Mouse (Mus musculus) cortical plate, adult 2 months (tissue): ENCODE measurements around the gene Sema4f. TPM values are rescaled to one million over a fixed set of nuclear protein-coding genes. Genes with fewer than 3 reads are reported as not detected.
A peak's percentile ranks its signal among the peaks of the same experiment; 100 is the strongest.

Experiments
- H3K27ac ChIP-seq: fragments of 200-500 bp; 2 replicates; pipeline ENCODE4 v1.5.1; 2012; ENCODE audit warnings: low read length, control low read depth, inconsistent platforms; ENCODE audit not compliant: insufficient read depth
- H3K4me1 ChIP-seq: fragments of 200-500 bp; 2 replicates; pipeline ENCODE4 v1.6.1; 2011; ENCODE audit warnings: low read length; ENCODE audit not compliant: control insufficient read depth, insufficient read depth
- H3K4me3 ChIP-seq: fragments of 200-500 bp; 2 replicates; pipeline ENCODE4 v1.5.1; 2011; ENCODE audit warnings: mild to moderate bottlenecking, low read length, control low read depth; ENCODE audit not compliant: insufficient read depth
- CTCF ChIP-seq: fragments of 200-500 bp; IDR thresholded peaks from 2 replicates; pipeline ENCODE4 v1.5.1; 2011; ENCODE audit warnings: mild to moderate bottlenecking, control low read depth, low read length; ENCODE audit not compliant: insufficient read depth; ENCODE audit errors: extremely low read depth
- POLR2A ChIP-seq: fragments of 200-500 bp; IDR thresholded peaks from 2 replicates; pipeline ENCODE4 v1.6.1; 2011; ENCODE audit warnings: mild to moderate bottlenecking, low read length, control low read depth; ENCODE audit not compliant: insufficient read depth; ENCODE audit errors: extremely low read depth
- polyA plus RNA-seq: library from polyadenylated mRNA; depleted of rRNA; stranded (reverse); fragments of >200 nt; gene quantifications from 2 replicates; pipeline ENCODE4 v1.2.3, GENCODE M21; 2012; rRNA removed

The Sema4f gene
- polyA plus RNA-seq = 33.5 and 33.7 TPM in 2 replicates

DNA sequence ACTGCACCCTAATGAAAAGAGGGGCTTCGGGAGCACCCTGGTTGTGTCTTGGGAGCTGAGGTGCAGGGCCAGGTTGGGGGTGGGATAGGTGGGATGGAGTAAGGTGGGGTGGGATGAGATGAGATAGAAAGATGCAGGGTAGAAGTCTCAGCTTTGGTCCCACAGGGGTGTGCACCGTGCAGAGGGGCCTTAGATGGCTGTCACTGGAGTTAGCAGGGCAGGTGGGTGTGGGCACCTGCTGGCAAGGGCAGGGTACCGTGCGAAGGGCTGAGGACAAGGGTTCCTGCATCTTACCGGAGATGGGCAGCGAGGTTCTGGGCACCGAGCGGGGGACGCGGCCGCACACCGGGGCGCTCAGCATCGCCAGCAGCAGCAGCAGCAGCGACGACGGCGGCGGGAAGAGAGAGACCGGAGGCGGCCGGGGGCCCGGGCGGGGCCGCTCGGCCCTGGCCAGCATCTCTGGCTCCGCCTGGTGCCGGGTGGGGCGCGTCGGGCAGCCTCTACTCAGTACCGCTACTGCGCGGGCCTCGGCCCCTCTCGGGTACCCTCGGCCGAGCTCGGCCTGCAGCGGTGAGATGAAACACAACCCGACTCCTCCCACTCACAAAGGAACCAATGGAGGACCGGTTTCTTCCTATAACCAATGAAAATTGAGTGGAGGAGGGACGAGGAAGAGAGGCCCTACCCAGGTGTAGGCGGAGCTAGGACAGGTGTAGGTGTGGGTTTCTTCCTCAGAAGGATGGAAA, at the start of gene Sema4f:
Sema4f (minus strand) TSS at position 603 of the 746 bp plus-strand sequence.
- TF ChIP-seq POLR2A (peak; percentile 93; the same call in 1 of the 2 replicates), CTCF (no peak)
- H3K27ac ChIP-seq = 0 out of 2 replicates have a peak within 1 kb of the TSS, but pooled peaks have one; percentile 27
- H3K4me1 ChIP-seq = peaks cover 4% of the 10 kb centered on the region
- peak within 1 kb of the TSS; percentile 85 for H3K4me3 ChIP-seq

DNA sequence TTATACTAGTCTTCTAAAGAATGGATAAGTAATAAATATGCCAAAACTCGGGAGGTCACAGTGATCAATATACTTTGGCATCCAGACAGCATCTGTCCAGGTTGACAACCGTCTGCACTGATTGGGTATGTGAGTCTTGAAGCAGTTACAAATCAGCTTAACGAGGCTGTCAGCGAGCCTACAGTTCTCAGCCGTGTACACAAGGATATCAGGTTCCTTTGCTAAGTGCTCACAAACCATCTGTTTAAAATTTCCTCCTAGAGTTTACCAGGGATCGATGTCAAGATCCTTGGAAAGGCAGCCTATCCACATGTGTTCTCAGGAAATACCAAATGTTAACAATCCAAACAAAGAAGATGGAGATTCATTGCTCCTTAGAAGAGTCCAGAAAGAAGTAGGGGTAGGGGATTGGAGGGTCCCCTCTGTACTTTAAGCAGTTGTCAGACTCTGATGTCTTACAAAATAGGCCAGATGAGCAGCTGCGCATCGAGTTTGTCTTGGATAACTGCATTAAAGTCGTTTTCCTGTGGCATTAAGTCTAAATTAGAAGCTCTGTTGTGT, 47.9 kb upstream of the Sema4f start:
- no peak overlapping the region for H3K4me3 ChIP-seq
- no peak overlapping the region for H3K27ac ChIP-seq
- TF ChIP-seq POLR2A (no peak), CTCF (no peak)
- no peaks in the 10 kb centered on the region for H3K4me1 ChIP-seq

DNA sequence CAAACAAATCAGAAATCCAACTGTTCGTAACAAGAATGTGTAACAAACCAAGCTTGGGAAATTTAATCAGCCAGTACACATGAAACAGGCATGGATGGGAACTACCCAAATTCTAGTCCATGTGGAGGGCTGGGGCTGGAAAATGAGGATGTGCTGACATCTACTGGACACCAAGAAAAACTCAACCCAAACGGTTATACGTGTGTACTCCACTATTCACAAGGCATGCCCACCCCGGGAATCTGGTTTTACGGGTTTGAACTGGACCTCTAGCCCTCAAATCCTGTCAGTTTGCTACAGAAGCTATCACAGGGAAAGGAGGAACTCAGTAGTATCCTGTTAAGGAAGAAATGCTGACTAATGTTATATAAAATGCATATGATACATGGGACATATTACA, 31.5 kb upstream of the Sema4f start:
- no peaks in the 10 kb centered on the region for H3K4me1 ChIP-seq
- no peak overlapping the region for H3K4me3 ChIP-seq
- TF ChIP-seq CTCF (peak; percentile 88), POLR2A (no peak)
- no peak overlapping the region for H3K27ac ChIP-seq

DNA sequence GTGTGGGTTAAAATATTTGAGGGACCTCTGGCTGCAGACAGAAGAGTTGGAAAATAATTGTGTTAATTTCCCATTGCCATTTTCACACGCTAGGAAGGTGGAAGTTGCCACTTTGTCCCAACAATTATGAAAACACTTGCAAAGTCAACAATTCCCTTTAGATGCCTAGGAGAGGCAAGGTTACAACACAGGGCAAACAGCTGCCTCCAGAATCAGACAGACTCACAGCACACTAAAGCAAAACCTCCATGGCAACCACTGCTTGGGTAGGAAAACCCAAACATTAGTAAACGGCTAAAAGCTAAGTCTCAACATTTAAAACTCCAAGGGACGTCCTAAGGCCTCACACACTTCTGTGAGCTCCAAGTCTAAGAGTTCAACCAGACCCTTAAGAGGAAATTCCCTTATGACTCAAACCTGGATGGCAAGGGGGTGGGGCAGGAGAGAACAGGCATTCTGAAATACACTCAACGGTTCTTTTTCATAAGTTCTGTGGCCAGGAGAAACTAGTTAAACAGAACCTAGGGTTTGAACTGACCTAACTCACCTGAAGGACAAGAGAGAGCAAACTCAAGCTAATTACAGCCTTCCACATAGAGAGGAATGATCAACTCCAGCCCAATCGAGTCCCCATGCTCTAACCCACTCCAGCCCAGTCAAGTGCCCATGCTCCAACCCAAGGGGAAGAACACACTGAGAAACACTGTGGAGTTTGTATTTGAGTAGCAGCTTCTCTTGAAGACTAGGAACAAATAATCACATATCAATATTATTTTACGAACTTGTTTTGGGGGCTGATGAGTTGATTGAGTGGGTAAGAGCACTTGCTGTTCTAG, 29.9 kb upstream of the Sema4f start:
- TF ChIP-seq CTCF (no peak), POLR2A (no peak)
- H3K4me1 ChIP-seq = no peaks in the 10 kb centered on the region
- H3K4me3 ChIP-seq = no peak overlapping the region
- H3K27ac ChIP-seq = no peak overlapping the region

DNA sequence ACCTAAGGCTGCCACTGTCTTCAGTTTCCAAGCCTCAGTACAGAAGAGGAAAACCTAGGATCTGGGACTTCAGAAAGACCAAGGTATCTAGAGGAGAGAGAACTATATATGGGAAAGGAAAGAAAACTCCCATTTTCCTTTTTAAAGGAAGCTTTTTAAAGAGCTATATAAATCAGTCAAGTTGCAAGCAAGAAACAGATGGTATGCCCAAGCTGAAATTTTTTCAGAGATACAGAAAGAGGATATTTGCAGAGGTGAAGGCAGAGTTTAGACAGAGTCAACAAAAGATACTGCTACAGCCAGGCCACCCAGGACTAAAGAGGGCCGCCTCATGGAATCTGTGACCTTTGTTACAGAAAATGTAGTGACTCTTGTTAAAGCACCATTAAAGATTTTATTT, 22.1 kb upstream of the Sema4f start:
- H3K27ac ChIP-seq = no peak overlapping the region
- no peaks in the 10 kb centered on the region; the same call in 1 of the 2 replicates for H3K4me1 ChIP-seq
- TF ChIP-seq CTCF (no peak), POLR2A (no peak)
- H3K4me3 ChIP-seq = no peak overlapping the region

DNA sequence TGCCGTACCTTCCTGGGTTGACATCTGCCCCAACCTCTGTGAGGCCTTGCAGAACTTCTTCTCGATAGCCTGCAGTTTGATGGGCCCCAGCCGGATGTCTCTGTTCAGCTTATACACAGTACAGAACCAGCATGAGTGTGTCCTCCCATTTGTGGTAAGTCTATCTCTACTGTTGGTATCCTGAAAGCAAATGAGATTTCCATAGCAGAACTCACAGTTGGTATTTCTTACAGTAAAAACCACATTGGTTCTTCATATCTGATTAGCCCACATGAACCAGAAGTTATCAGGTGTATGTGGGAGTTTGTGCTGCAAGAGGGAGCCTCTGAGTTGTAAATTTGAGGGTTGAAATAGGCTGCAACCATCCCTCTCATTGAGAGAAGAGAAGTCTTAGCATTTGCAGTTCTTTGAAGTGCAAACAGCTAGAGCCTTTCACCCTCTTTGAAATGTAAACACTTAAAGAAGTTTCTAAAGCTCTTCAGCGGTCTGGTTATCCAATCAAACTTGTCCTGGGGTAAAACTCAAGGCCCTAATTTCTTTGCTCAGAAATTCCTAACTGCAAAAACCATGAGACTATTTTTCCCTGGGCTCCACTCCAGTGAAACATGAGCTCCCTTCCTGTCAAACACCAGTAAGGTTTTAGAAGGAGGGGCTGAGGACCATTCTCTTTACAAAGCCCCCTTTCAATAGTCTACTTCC, 17.1 kb upstream of the Sema4f start:
- Histone ChIP-seq H3K27ac (no peak overlapping the region), H3K4me3 (no peak overlapping the region), H3K4me1 (no peaks in the 10 kb centered on the region)
- TF ChIP-seq POLR2A = no peak
- TF ChIP-seq CTCF = no peak

DNA sequence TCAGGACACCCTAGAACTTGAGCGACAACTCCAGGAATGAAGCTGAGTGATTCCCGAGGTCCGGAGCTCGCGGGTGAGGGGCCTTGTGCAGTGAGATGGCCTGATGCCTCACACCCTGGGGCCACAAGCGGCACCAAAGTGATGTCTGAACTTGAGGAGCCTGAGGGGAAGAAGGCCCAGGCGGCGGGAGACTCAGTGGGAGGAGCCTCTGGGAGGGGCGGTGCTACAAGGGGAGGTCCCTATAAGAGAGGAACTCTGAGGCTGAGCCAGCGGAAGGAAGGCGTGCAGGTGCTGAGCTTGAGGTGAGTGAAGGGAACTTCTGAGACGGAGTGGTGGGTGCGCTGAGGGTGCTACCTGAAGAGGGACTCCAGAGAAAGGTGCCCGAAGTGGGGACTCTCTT, 7.1 kb upstream of the Sema4f start, which contains the start of gene M1ap:
M1ap (plus strand) TSS at position 252 of the 400 bp plus-strand sequence.
- TF ChIP-seq POLR2A (no peak), CTCF (no peak)
- Histone ChIP-seq H3K4me1 (no peaks in the 10 kb centered on the region), H3K27ac (no peak within 1 kb of the TSS), H3K4me3 (no peak within 1 kb of the TSS)

DNA sequence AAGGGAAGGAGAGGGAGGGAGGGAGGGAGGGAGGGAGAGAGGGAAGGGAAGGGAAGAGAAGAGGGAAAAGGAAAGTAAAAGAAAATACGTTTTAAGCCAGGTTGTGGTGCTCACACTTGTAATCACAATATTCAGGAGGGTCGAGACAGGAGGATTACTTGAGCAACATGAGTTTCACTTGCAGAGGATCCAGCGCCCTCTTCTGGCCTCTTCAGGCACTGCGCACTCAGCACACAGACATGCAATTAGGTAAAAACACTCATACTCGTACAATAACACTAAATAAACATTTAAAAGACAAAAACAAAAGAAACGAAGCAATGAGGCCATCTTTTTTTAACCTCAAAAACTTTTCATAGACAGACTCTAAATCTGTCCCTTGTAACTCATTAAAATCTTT, 6.2 kb upstream of the Sema4f start:
- Histone ChIP-seq H3K4me3 (no peak overlapping the region), H3K4me1 (no peaks in the 10 kb centered on the region), H3K27ac (no peak overlapping the region)
- TF ChIP-seq CTCF (0 out of 2 replicates have a peak, but pooled peaks have one; percentile 21), POLR2A (no peak)

DNA sequence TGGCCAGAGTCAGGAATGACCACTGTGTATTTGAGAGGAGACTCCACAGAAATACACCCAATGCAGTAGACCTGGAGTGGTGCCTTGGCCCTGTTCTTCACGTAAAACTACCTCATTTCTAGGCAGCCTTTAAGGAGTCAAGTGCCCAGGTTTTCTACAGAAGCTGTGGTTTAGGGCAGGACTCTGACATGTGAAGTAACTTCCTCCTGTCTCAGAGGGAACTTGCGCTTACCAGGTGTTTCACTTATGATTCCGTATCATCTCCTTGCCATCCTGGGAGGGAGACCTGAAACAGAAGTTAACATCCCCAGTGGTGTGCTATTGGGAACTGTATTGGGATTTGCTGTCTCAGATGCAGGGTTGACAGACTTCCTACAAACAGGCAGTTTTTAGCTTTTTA, 1.2 kb upstream of the Sema4f start:
- peaks cover 4% of the 10 kb centered on the region for H3K4me1 ChIP-seq
- no peak overlapping the region for H3K27ac ChIP-seq
- H3K4me3 ChIP-seq = no peak overlapping the region
- TF ChIP-seq CTCF (no peak), POLR2A (no peak)

DNA sequence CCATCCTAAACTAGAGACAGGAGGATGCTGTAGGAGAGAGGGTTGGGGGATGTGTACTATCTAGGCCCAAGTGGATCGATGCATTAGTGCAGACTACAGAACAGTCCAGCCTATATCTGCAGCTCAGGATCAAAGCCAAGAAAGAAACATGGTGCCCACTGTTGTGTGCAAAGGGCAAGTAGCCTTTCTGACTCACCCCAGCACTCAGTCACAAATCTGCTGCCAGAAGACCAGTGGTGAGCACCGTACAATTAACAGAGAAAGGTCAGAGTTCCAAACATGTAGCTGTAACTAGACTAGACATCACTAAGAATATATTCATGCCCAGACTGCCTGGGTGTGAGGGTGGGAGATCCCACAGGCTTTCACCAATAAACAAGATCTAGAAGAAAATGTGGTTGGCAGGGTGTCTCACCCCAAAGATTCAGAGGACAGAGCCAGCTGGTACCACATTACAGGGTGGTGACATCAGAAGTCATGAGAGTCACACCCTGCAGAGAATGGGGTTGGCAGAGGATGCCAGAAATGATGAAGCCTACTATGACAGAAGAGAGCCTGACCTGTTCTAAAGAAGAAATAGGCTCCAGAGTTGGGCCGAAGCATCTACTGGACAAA, 4.8 kb downstream of the Sema4f start:
- H3K4me1 ChIP-seq = peaks cover 4% of the 10 kb centered on the region
- no peak overlapping the region for H3K4me3 ChIP-seq
- no peak overlapping the region for H3K27ac ChIP-seq
- TF ChIP-seq POLR2A (no peak), CTCF (no peak)
